Mouse (Mus musculus): ENCODE data around the gene Kcnq2. TPM values are rescaled to one million over a fixed set of nuclear protein-coding genes. Genes with fewer than 3 reads are reported as not detected.

The Kcnq2 gene
- total and polyA plus RNA-seq, 3 experiments, result 0.04 TPM; not detected in 2

DNA sequence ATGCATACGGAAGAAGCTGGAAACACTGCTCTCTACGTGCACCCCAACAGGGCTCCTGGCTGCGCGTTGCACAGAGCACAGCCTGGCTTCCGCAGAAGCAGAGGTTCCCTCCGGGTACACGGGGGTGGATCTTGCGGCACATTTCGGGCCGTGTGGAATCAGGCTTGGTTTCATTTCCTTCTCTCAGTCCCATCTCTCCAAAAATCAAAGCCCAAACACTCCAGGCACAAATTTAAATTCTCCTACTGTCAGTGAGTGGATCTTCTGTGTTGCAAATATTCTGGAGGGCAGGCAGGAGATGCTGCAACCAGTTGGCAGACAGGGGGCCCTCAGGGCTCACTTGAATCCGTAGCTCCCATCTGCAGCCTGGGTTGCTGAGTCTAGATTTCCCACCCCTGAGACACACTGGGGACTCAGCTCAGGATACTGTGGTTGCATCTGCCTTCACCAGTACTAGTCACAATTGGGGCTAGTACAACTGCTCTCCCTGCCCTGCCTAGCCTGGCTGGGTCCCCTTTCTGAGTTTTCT is 103.6 kb downstream of the Kcnq2 start:
- Histone ChIP-seq H3K4me3 (replicated peaks in 1 of 3; ENCODE audit: low read depth in 2 of 3, low read length in 2 of 3, poor library complexity in 1 of 3) (no peak overlapping the region), H3K79me2 (replicated peaks; ENCODE audit: control insufficient read depth, extremely low read depth, insufficient read depth, poor library complexity, severe bottlenecking) (no peaks in the 10 kb centered on the region), H3K9me3 (replicated peaks; ENCODE audit: low read length) (no peaks in the 10 kb centered on the region), H3K27ac (ENCODE audit: insufficient read depth, low read depth) (no peak overlapping the region), H3K4me2 (ENCODE audit: insufficient read depth, low read depth, poor library complexity, severe bottlenecking) (no peak overlapping the region), H3K27me3 (replicated peaks) (peaks cover 98% of the 10 kb centered on the region), H3K9ac (ENCODE audit: insufficient read depth, low read depth) (no peak overlapping the region), H3K36me3 (replicated peaks in 1 of 2; ENCODE audit: control insufficient read depth in 1 of 2, insufficient read depth in 1 of 2, low read length in 1 of 2) (no peaks in the 10 kb centered on the region), H3K4me1 (ENCODE audit: control insufficient read depth in 1 of 2, insufficient read depth in 2 of 2) (peaks cover 11 to 22% of the 10 kb centered on the region in 2 experiments)
- DNase-seq (ENCODE audit: extremely low read depth), result no peak
- TF ChIP-seq ZKSCAN1 (IDR thresholded peaks at IDR 0.05; ENCODE audit: borderline replicate concordance, low read depth, low read length) (no peak), MXI1 (IDR thresholded peaks at IDR 0.05; ENCODE audit: low read depth, low read length) (no peak), KAT2A (IDR thresholded peaks at IDR 0.05; ENCODE audit: insufficient replicate concordance, low read length) (no peak), ZNF384 (IDR thresholded peaks at IDR 0.05; ENCODE audit: low read depth, low read length) (no peak), CHD1 (IDR thresholded peaks at IDR 0.05; ENCODE audit: low read depth, low read length) (no peak), ZMIZ1 (IDR thresholded peaks at IDR 0.05; ENCODE audit: low read depth, low read length) (no peak), IRF4 (IDR thresholded peaks at IDR 0.05; ENCODE audit: low read depth, low read length) (no peak), MAX (IDR thresholded peaks at IDR 0.05; ENCODE audit: low read length) (no peak)
- in situ Hi-C loops (cut with MboI; ENCODE audit: low pct_ligation_motif_present, low pct_unique_long_range_greater_than_20kb, low sequenced_read_pairs), result no loop called here
- dilution Hi-C loops (cut with MboI; ENCODE audit: extremely low pct_ligation_motif_present, extremely low pct_unique_long_range_greater_than_20kb, low sequenced_read_pairs), result no loop called here

Other genes starting within 250 kb of the Kcnq2 start
- 27.5 and 33.1 TPM in 2 replicates for gene Ythdf1, start 214.4 kb downstream of the Kcnq2 start, total RNA-seq (2012; rRNA removed)
- 40.7 and 42.5 TPM in 2 replicates for gene Ythdf1, start 214.4 kb downstream of the Kcnq2 start, total RNA-seq (2014; rRNA removed)
- gene Ythdf1, start 214.4 kb downstream of the Kcnq2 start, polyA plus RNA-seq (2012; ENCODE audit: insufficient read length, low read depth), result 57.4 and 67.0 TPM in 2 replicates
- gene Birc7, start 206.3 kb downstream of the Kcnq2 start, total RNA-seq (2012; rRNA removed), result not detected in 2 replicates
- gene Birc7, start 206.3 kb downstream of the Kcnq2 start, total RNA-seq (2014; rRNA removed), result not detected in 2 replicates
- not detected in 2 replicates for gene Birc7, start 206.3 kb downstream of the Kcnq2 start, polyA plus RNA-seq (2012; ENCODE audit: insufficient read length, low read depth)
- not detected in 2 replicates for gene Nkain4, start 180.6 kb downstream of the Kcnq2 start, total RNA-seq (2012; rRNA removed)
- gene Nkain4, start 180.6 kb downstream of the Kcnq2 start, total RNA-seq (2014; rRNA removed), result not detected in 2 replicates
- gene Nkain4, start 180.6 kb downstream of the Kcnq2 start, polyA plus RNA-seq (2012; ENCODE audit: insufficient read length, low read depth), result not detected in 2 replicates
- gene Arfgap1, start 168.1 kb downstream of the Kcnq2 start, total RNA-seq (2012; rRNA removed), result 32.4 and 40.4 TPM in 2 replicates
- gene Arfgap1, start 168.1 kb downstream of the Kcnq2 start, total RNA-seq (2014; rRNA removed), result 21.3 and 28.2 TPM in 2 replicates
- gene Arfgap1, start 168.1 kb downstream of the Kcnq2 start, polyA plus RNA-seq (2012; ENCODE audit: insufficient read length, low read depth), result 37.5 and 40.0 TPM in 2 replicates
- gene Col20a1, start 148.8 kb downstream of the Kcnq2 start, total RNA-seq (2012; rRNA removed), result 0.42 and 0.68 TPM in 2 replicates
- 0.52 and 0.61 TPM in 2 replicates for gene Col20a1, start 148.8 kb downstream of the Kcnq2 start, total RNA-seq (2014; rRNA removed)
- 1.3 and 2.2 TPM in 2 replicates for gene Col20a1, start 148.8 kb downstream of the Kcnq2 start, polyA plus RNA-seq (2012; ENCODE audit: insufficient read length, low read depth)
- gene Chrna4, start 91.8 kb downstream of the Kcnq2 start, total RNA-seq (2012; rRNA removed), result not detected in 2 replicates
- gene Chrna4, start 91.8 kb downstream of the Kcnq2 start, total RNA-seq (2014; rRNA removed), result not detected in 2 replicates
- not detected in 2 replicates for gene Chrna4, start 91.8 kb downstream of the Kcnq2 start, polyA plus RNA-seq (2012; ENCODE audit: insufficient read length, low read depth)
- not detected in 2 replicates for gene Eef1a2, start 21.7 kb upstream of the Kcnq2 start, total RNA-seq (2012; rRNA removed)
- gene Eef1a2, start 21.7 kb upstream of the Kcnq2 start, total RNA-seq (2014; rRNA removed), result not detected in 2 replicates
- gene Eef1a2, start 21.7 kb upstream of the Kcnq2 start, polyA plus RNA-seq (2012; ENCODE audit: insufficient read length, low read depth), result not detected in 2 replicates
- gene Ppdpf, start 51.9 kb upstream of the Kcnq2 start, total RNA-seq (2012; rRNA removed), result 60.0 and 68.9 TPM in 2 replicates
- gene Ppdpf, start 51.9 kb upstream of the Kcnq2 start, total RNA-seq (2014; rRNA removed), result 57.6 and 71.2 TPM in 2 replicates
- gene Ppdpf, start 51.9 kb upstream of the Kcnq2 start, polyA plus RNA-seq (2012; ENCODE audit: insufficient read length, low read depth), result 75.5 and 113 TPM in 2 replicates
- 0.04 and 0.17 TPM in 2 replicates for gene Ptk6, start 67.5 kb upstream of the Kcnq2 start, total RNA-seq (2012; rRNA removed)
- 0.05 TPM in 1 of 2 replicates, not detected in the other for gene Ptk6, start 67.5 kb upstream of the Kcnq2 start, total RNA-seq (2014; rRNA removed)
- gene Ptk6, start 67.5 kb upstream of the Kcnq2 start, polyA plus RNA-seq (2012; ENCODE audit: insufficient read length, low read depth), result 0.07 and 0.09 TPM in 2 replicates
- gene Srms, start 77.9 kb upstream of the Kcnq2 start, total RNA-seq (2012; rRNA removed), result 0.08 and 0.17 TPM in 2 replicates
- gene Srms, start 77.9 kb upstream of the Kcnq2 start, total RNA-seq (2014; rRNA removed), result 0.13 and 0.14 TPM in 2 replicates
- 0.41 TPM in 1 of 2 replicates, not detected in the other for gene Srms, start 77.9 kb upstream of the Kcnq2 start, polyA plus RNA-seq (2012; ENCODE audit: insufficient read length, low read depth)
- 0.25 and 0.59 TPM in 2 replicates for gene Fndc11, start 84.7 kb upstream of the Kcnq2 start, total RNA-seq (2012; rRNA removed)
- not detected in 2 replicates for gene Fndc11, start 84.7 kb upstream of the Kcnq2 start, total RNA-seq (2014; rRNA removed)
- not detected in 2 replicates for gene Fndc11, start 84.7 kb upstream of the Kcnq2 start, polyA plus RNA-seq (2012; ENCODE audit: insufficient read length, low read depth)
- gene Helz2, start 106.7 kb upstream of the Kcnq2 start, total RNA-seq (2012; rRNA removed), result 14.8 and 18.3 TPM in 2 replicates
- 4.8 and 5.6 TPM in 2 replicates for gene Helz2, start 106.7 kb upstream of the Kcnq2 start, total RNA-seq (2014; rRNA removed)
- gene Helz2, start 106.7 kb upstream of the Kcnq2 start, polyA plus RNA-seq (2012; ENCODE audit: insufficient read length, low read depth), result 16.0 and 18.0 TPM in 2 replicates
- 14.2 and 17.3 TPM in 2 replicates for gene Gmeb2, start 152.7 kb upstream of the Kcnq2 start, total RNA-seq (2012; rRNA removed)
- 11.1 and 11.6 TPM in 2 replicates for gene Gmeb2, start 152.7 kb upstream of the Kcnq2 start, total RNA-seq (2014; rRNA removed)
- gene Gmeb2, start 152.7 kb upstream of the Kcnq2 start, polyA plus RNA-seq (2012; ENCODE audit: insufficient read length, low read depth), result 20.4 and 20.7 TPM in 2 replicates
- not detected in 2 replicates for gene Stmn3, start 179.2 kb upstream of the Kcnq2 start, total RNA-seq (2012; rRNA removed)
- gene Stmn3, start 179.2 kb upstream of the Kcnq2 start, total RNA-seq (2014; rRNA removed), result not detected in 2 replicates
- gene Stmn3, start 179.2 kb upstream of the Kcnq2 start, polyA plus RNA-seq (2012; ENCODE audit: insufficient read length, low read depth), result not detected in 2 replicates
- gene Rtel1, start 184.4 kb upstream of the Kcnq2 start, total RNA-seq (2012; rRNA removed), result 65.4 and 83.8 TPM in 2 replicates
- 67.6 and 74.9 TPM in 2 replicates for gene Rtel1, start 184.4 kb upstream of the Kcnq2 start, total RNA-seq (2014; rRNA removed)
- gene Rtel1, start 184.4 kb upstream of the Kcnq2 start, polyA plus RNA-seq (2012; ENCODE audit: insufficient read length, low read depth), result 70.7 and 89.2 TPM in 2 replicates
- 23.9 and 29.8 TPM in 2 replicates for gene Zgpat, start 229.6 kb upstream of the Kcnq2 start, total RNA-seq (2012; rRNA removed)
- 18.4 and 19.3 TPM in 2 replicates for gene Zgpat, start 229.6 kb upstream of the Kcnq2 start, total RNA-seq (2014; rRNA removed)
- 20.9 and 21.1 TPM in 2 replicates for gene Zgpat, start 229.6 kb upstream of the Kcnq2 start, polyA plus RNA-seq (2012; ENCODE audit: insufficient read length, low read depth)
- 29.2 and 35.5 TPM in 2 replicates for gene Arfrp1, start 230.1 kb upstream of the Kcnq2 start, total RNA-seq (2012; rRNA removed)
- 45.3 and 46.0 TPM in 2 replicates for gene Arfrp1, start 230.1 kb upstream of the Kcnq2 start, total RNA-seq (2014; rRNA removed)
- 55.6 and 72.7 TPM in 2 replicates for gene Arfrp1, start 230.1 kb upstream of the Kcnq2 start, polyA plus RNA-seq (2012; ENCODE audit: insufficient read length, low read depth)
- gene Lime1, start 244.8 kb upstream of the Kcnq2 start, total RNA-seq (2012; rRNA removed), result 59.7 and 61.8 TPM in 2 replicates
- gene Lime1, start 244.8 kb upstream of the Kcnq2 start, total RNA-seq (2014; rRNA removed), result 61.5 and 67.0 TPM in 2 replicates
- 70.7 and 73.9 TPM in 2 replicates for gene Lime1, start 244.8 kb upstream of the Kcnq2 start, polyA plus RNA-seq (2012; ENCODE audit: insufficient read length, low read depth)

Measured in CH12.LX (cell line).